Mouse (Mus musculus): ENCODE results near the gene Tbrg1.
A peak's percentile ranks its signal among the peaks of the same experiment; 100 is the strongest.

Gene Tbrg1

DNA sequence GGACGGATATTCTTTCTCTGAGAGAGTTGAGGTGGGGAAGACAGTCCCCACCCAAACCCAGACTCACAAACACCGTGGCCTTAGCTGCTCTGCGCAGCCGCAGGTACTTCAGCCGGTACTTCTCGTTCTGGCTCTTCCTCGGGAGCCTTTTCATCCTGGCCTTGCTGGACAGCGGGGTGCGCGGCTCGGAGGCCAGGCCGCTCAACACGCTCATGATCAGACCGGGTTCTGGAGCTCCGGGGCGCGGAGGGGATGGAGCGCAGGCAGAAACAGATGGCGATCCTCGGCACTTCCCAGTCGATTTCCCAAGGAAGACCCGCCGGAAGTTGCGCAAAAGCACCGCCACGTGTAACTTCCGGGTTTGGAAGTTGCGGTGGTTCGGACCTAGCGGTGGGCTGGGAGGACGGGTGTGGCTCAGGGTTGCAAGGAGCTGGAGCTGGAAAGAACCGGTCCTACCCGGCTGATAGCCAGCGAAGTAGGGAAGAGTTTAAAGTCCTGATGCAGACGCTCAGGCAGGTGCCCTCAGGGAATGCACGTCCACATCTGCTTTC, at the start of gene Tbrg1:
Tbrg1 (minus strand) TSS at position 382 of the 551 bp plus-strand sequence.
- DNase-seq (ENCODE audit: low spot score): peak; percentile 85

DNA sequence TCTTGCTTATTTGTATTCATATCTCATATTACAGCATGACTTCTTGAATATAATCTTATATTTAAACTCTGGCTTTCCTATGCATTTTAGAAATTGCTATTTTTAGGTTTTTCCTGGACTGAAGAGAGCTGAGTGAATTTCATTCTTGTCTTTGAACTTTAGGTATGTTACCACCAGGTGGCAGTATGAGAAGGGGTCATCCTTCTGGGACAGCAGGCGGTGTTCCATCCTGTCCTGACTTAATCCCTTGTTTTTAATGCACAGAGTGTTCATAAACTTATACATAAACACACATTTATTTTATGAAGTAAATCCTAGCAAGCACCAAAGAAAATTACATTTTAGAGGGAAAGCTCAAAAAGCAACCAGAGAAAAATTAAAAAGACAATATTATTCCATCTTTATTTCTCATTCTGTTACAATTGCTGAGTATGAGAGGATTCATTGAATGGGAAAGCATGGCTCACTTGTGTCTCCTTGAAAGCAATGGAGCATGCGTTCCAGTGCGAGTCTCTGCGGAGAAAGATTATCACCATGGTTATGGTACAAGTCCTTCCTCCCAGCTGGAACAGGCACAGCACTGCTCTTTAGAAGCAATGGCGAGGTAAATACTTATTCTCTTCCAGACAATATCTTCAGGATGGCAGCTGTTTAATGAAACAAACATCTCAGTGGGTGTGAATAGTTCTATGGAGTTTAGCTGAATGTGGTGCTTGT, 33.0 kb upstream of the Tbrg1 start:
- DNase-seq (ENCODE audit: low spot score): peak; percentile 8

DNA sequence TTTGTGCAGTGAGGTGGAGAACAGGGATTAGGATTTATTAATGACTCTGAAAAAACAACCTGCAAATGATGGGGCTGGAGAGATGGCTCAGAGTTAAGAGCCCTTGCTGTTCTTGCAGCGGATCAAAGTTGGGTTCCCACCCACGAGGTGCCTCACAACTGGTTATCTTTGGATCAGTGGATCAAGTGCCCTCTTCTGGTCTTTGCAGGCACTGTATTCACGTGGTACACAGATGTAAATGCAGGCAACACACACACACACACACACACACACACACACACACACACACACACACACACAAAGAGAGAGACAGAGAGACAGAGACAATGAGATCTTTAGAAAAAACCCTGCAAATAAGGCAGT, 30.8 kb upstream of the Tbrg1 start:
- DNase-seq (ENCODE audit: low spot score): no peak

DNA sequence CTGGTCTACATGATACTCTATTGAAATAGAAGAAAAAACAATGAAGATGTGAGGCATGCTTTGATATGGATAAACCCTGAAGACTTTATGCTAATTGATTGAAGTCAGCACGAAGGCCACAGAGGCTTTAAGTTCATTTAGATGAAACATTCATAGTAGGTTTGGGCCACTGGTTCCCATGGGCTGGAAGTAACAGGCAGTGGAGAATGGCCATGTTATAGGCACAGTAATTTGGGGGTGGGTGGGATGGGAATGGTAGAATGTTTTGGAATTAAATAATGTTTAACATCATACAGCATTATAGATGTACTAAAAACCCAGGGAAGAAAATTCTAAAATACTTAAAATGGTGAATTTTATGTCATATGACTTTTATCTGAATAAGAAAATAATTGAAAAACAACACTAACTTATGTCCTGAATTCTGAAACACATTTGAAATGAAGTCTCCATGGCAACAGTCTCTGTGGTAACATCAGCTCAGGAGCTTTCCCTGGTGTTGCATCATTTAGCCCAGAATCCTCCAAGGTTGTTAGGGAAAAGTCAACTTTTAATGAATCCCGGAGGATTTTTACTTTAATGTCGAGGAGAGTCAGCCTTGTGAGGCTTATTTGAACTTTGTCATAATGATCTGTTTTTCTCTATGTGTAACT, 30.3 kb upstream of the Tbrg1 start:
- DNase-seq (ENCODE audit: low spot score): no peak

DNA sequence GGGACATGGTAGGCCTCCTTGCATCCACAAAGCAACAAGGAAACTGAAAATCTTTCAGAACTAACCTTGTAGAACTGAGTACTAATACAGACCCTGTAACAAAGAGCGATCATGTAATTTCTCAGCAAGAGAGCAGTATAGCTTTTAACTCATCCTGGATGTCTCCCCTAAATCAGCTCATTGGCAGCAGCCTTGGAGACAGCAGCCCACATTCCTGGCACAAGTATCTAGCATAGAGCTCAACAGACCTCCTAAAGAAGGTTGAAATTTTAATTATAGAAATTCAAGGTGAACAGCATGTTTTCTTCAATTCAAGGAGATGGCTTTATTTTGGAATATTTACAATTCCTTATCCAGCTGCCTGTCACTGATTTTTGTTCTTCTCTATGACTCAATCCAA, 24.0 kb upstream of the Tbrg1 start:
- no peak for DNase-seq (ENCODE audit: low spot score)

DNA sequence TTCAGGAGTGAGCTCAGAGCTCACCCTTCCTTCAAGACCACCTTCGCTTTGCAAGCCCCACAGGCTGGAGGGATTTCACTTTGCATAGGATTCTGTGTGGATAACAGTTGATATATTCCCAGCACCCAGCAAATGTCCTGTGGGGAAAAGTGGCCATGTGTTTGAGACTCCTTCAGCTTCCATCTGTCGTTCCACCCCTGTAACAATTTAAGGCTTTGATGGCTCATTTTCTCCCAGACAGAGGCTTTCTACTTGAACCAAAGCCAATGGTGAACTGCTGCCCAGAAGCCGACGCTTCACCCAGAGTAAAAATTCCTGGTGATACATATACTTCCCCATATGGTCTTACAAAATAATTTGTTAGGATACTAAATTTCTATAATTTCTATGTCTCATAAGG, 18.2 kb upstream of the Tbrg1 start:
- no peak for DNase-seq (ENCODE audit: low spot score)

DNA sequence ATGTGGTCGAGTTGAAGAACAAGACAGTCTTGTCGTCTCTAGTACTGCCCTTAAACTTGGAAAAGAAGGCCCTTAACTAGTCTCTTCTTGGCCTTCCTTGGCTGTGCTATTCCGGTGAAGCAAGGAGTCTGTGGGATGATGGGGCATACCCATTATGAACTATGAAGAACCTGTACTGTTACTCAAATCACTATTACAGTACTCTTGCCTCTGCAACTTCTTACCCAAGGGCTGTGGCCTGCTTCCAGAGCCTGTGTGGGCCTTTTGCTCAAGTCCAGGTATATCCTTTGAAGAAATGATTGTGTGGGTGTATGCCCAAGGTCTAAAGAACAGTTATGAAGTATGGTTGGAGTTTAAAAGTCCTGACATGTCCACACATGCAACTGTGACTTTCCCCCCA, 13.1 kb upstream of the Tbrg1 start:
- no peak for DNase-seq (ENCODE audit: low spot score)

DNA sequence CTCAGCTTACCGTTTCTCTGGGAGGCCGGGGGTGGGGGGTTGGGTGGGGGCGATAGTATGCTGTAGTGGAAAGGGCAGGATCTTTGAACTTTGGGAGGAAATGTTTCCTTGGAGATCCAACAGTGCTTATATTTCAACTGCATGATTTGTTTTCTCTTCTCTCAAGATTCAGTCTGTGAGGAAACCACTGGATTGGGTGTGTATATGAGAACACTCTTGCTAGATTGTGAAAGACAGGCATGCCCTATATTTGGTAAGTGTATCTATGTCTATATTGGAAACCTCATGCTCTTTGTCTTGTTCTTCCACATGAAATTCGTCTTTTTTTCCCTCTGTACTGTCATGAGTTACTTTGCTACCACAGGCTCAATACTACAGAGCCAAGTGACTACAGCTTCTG, 12.6 kb upstream of the Tbrg1 start:
- no peak for DNase-seq (ENCODE audit: low spot score)

DNA sequence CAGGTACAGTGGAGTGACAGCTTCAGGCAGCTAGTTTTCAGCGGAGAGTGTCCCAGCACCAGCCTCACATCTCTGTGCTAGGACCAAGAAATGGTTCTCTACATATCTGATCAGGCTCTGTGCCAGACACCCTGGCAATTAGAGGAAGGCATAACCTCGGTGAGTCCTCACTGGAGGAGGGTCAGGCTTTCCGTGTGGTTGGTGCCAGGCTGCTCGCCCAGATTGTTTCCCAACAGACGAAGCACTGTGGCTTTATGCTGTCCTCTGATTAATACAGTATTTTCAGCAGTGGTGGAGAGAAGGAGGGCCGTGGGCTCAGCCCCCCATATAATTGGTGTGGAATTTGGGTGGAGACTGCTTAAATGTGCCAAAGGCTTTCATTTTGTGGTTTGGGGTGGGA, 12.0 kb upstream of the Tbrg1 start, which contains the start of gene Panx3:
Panx3 (minus strand) TSS at position 121 of the 400 bp plus-strand sequence.
- DNase-seq (ENCODE audit: low spot score): no peak

DNA sequence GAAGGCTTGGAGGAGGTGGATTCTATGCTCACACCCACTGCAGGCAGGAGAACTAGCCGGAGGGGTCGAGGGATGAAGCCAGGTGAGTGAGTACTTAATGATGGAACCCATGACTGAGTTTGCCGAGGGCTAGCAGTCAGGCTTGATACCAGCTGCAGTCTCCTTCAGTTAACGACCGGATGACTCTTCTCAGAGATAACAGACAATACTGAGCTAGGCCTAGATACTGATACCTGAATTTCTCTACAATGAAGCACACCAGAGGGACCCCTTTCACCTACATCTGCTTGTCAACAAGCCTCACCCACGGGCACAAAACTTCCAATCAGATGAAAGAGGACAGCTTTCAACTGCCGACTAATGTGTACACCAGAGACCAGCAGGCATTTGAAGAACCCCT, 8.9 kb upstream of the Tbrg1 start:
- no peak for DNase-seq (ENCODE audit: low spot score)

DNA sequence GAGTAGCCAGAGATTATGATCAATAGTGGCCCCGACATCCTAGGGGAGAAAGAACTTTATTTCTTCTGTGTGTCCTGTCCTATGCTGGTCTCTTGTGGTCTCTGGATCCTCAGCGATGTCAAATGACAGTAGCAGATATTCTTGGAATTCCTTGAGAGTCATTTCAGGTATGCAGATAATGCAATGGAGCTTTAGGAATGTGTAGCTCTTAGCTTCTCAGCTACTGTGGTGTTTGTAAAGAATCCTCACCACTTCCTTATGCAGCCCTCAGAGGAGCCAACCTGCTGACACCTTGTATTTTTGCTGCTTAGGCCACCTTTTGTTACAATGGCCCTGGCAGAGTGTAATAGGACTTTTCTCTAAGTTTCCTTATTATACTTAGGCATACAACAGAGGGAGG, 7.5 kb upstream of the Tbrg1 start:
- DNase-seq (ENCODE audit: low spot score): no peak

DNA sequence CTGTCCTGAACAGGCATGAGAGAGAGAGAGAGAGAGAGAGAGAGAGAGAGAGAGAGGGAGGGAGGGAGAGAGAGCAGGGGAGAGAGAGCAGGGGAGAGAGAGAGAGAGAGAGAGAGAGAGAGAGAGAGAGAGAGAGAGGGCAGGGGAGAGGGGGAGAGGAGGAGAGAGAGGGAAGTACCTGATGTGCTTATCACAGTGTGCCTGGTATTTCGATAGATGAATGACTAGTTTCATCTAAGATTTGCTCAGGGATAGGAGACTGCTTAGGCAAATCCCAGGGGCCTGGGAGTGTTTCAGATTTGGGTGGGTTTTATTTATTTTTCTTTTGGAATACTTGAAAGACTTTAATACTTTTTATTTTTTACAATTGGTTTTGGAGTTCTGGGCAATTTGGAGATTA, 6.1 kb upstream of the Tbrg1 start:
- DNase-seq (ENCODE audit: low spot score): no peak

DNA sequence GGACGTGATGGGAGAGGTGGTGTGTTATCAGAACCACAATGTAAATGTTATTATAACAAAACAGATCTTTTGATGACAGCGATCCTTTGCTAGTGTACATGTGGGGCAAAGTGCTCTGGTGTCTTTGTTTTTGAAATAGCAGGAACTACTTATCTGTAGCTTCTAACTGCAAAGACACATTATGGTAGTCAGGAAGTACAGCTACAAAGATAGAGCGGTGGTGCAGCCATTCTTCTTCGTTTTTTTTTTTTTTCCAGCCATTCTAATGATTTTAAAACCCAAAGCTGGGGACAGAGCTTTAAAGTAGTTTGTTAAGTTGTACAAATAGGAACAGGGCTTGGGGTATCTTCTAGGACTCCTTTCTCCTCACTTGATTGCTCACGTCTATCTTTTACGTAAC, 2.3 kb upstream of the Tbrg1 start:
- DNase-seq (ENCODE audit: low spot score): no peak

DNA sequence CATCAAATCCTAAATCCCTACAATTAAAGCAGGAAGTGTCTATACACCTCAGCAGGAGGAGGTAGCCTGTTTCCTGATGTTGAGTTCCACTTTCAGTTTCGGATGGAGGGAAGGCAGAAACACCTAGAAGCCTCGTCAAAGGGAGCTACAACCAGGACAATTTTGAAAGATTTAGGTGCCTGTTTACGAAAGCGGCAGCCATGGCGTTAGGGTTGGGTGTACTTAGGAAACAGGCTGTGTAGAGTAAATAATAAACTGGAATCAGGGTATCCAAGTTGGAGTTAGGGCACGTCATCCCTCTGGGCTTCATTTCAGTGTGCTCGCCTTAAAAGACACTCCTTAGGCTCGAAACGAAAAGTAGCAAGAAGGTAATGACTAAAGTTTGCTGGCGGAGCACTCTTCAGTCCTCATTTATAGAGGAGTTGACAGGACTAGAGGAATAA, 652 bp downstream of the Tbrg1 start:
- peak; percentile 6 for DNase-seq (ENCODE audit: low spot score)

DNA sequence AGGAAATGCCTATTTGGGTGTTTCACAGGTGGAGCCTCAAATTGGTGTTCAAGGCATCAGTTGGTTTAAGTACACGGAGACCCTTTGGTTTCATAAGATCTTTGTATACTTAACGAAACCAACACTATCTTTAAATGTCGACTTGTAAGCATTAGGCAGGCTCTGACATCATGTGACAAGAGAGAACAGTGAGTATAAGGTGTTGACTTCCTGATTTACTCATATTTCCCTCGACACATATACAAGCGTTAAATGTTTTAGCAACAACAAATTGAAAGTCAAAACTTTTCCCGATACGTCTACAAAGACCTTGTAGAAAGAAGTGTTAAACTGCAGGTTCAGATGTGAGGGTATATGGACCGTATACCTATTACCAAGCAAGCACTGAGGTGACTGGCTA, 1.2 kb downstream of the Tbrg1 start:
- DNase-seq (ENCODE audit: low spot score): no peak

DNA sequence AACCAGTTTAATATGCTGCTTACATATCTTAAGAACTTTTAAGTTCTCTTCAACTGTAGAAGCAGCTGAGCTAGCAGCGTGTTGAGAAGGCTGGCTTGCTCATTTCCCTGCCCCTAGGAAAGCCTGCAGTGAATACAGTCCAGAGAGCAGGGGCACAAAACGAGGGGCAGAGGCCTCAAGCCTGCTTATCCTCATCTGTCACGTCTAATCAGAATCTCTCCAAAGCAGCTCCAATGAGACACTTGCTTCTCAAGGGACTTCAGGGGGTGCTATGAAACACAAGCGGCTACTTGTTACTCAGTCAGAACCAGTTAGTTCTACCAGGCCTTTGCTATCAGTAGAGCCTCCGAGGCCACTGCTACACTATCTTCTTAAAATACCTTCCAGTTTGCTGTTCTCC, 3.3 kb downstream of the Tbrg1 start:
- DNase-seq (ENCODE audit: low spot score): no peak

DNA sequence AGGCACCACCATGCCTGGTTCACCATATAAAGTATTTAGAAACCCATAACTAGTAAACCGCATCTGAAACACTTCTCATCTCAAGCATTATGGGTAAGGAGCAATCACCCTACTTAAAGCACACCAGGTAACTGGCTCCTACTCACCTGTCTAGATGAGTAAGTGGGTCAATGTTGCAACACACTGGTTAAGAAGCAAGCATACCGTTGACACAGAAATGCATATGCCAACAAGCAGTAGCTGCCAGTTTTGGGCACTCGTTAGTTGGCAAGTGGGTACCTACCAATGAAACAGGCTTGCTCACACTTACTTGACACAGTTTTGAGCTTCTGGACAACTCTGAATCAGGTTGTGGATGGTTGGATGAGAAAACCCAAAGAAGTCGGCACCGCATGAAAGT, 6.5 kb downstream of the Tbrg1 start:
- no peak for DNase-seq (ENCODE audit: low spot score)

DNA sequence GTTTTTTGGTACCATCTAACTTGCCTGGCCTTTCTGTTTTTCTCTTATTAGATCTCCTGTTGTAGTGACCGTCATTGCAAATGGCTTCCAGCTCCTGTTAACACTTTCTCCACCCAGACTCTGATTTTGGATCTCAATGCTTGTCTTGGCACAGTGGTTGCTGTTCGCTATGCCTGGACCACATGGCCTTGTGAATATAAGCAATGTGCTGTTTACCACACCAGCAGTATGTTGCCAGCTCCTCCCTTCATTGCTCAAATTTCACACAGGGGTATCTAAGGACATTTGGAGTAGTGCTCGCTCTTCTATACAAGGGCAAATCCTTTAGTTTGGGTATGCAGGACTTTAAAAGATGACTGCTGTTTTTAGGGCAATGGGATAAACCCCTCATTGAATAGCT, 10.9 kb downstream of the Tbrg1 start:
- no peak for DNase-seq (ENCODE audit: low spot score)

DNA sequence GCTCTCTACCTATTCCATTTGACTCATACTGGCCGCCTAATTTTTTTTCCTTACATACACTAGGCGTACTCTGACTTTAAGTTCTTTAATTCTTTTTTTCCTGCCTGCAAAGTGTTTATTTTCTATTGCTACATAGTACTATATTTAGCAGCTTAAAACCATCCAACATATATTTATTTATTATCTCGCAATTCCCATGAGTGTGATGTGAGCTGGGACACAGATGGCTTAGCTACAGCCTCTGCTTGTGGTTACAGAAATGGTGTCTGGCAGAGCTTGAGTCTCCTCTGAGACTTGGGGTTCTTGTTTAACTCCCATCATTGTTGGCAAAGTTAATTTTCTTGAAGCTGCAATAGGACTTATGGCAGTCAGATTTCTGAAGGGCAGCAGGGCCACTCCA, 18.4 kb downstream of the Tbrg1 start:
- DNase-seq (ENCODE audit: low spot score): no peak

DNA sequence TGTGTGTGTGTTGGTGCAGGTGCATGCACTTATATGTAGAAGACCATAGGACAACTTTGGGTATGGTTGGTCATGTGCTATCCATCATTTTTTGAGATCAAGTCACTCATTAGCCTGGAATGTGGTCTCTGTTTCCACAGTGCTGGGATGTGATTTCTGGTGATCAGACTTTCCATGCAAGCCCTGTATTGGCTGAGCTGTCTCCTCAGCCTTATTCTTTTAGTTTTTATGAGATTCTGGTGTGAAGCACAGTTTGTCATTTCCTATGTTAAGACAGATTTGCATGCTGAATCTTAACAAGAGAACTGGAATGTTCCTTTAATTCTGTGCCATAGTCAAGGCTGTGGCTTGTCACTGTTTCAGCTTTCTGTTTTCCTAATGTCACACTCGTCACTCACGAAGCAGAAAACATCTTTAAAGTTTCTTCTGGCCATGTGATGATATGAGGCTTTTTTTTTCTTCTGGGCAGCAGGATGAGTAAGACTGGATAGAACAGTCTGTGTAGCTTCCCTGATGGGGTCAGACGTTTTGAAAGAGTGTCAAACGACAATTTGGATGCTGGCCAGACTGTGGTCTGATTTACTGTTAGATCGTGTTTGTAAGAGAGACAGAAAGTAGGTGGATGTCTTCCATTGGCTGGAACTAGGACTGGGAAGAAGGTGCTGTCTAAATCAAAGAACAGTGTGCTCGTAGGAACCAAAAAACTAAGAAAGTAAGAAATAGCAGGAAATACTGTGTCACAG, 20.1 kb downstream of the Tbrg1 start:
- DNase-seq (ENCODE audit: low spot score): no peak

DNA sequence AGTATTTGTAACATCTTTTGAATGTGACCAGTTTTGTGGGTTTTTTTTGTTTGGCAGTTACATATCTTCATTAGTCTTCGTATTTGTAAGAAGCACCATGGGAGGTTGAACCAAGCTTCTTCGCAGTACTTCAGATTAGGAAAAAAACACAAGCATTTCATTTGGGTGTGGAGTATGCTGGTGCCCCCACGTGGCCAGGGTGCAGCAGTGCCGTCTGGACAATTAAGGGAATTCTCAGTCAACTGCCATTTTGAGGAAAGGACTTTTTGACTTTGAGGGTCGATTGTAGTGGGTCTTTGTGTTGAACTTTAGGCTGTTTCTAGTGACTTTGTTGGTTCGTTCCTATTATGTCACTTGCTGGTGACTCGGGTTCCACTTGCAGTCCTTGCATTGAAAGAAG, 20.8 kb downstream of the Tbrg1 start:
- peak; percentile 45 for DNase-seq (ENCODE audit: low spot score)

DNA sequence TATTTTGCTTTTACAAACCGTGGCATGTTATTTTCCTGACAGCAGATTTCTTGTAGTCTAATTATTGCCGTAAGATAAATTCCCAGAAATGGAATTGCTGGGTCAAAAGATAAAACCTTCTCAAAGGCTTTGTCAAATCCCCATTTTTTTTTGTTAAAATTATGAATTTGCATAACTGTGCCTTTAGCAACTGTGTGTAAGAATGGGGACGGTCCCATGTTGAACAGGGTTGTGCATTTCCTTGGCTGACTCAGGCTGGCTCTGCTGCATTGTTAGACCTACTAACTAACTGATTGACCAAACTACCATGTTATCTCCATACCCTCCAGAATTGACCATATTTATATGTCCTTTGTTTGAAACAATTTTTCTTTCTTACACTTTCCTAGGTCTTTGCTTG, 22.8 kb downstream of the Tbrg1 start:
- DNase-seq (ENCODE audit: low spot score): no peak

DNA sequence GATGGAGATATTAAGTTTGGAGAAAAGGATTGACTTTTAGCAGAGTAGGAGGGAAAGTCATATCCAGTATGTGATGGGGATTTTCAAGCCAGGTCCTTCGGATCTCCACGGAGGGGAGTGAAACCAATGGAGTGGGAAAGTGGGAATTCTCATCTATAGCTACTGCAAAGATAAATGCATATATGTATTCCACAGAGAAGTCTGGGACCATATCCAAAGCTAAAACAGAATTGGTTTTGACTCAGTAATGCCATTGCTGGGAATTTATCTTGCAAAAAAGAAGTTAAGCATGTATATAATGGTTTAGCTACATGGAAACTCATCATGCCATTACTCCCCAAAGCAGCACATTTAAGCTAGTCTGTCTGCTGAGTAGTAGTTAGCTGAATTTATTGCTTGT, 24.8 kb downstream of the Tbrg1 start:
- DNase-seq (ENCODE audit: low spot score): no peak
